Mouse (Mus musculus): ENCODE data around the gene Cmklr1.

GRCm38 (mm10) chr5:113634024-113634651, 16.1 kb downstream of the Cmklr1 start:
- no peak for TF ChIP-seq CTCF (IDR thresholded peaks at IDR 0.05; ENCODE audit: extremely low read depth, insufficient read depth, low read length)
- TF ChIP-seq POLR2A (IDR thresholded peaks at IDR 0.05; ENCODE audit: extremely low read depth, insufficient read depth, low read length), result no peak

Measured in cortical plate, adult 2 months (tissue).